Mouse (Mus musculus) hindbrain, postnatal 0 days (tissue): ENCODE measurements around the gene Chordc1. TPM values are rescaled to one million over a fixed set of nuclear protein-coding genes. Genes with fewer than 3 reads are reported as not detected.
"Not testable (repeated sequence)": the region's sequence is repeated elsewhere in the genome, so short reads cannot be mapped to it uniquely, and the experiment has no call there.

Experiments
- ATAC-seq: fragments of 200-750 bp; cut with Nextera tagmentation; 2 replicates; pipeline ENCODE4 v1.8.0; 2017; ENCODE audit warnings: mild to moderate bottlenecking, moderate TSS enrichment, moderate library complexity
- DNase-seq: peaks from one replicate; pipeline ENCODE4 v3.0.0-alpha.2; 2015; ENCODE audit warnings: low spot score
- H3K27ac ChIP-seq: fragments of 300-500 bp; sonication (generic); 2 replicates; pipeline ENCODE4 v1.5.1; 2014; ENCODE audit warnings: mild to moderate bottlenecking
- H3K27me3 ChIP-seq: fragments of 300-500 bp; sonication (generic); 2 replicates; pipeline ENCODE4 v1.6.1; 2014; ENCODE audit warnings: low read length, mixed read lengths; ENCODE audit not compliant: insufficient read depth
- H3K36me3 ChIP-seq: fragments of 300-500 bp; sonication (generic); 2 replicates; pipeline ENCODE4 v1.6.1; 2014; ENCODE audit warnings: low read length, mixed read lengths; ENCODE audit not compliant: insufficient read depth
- H3K4me1 ChIP-seq: fragments of 300-500 bp; sonication (generic); 2 replicates; pipeline ENCODE4 v1.6.1; 2014; ENCODE audit warnings: antibody characterized with exemption, low read length, mixed read lengths; ENCODE audit not compliant: insufficient read depth
- H3K4me2 ChIP-seq: fragments of 300-500 bp; sonication (generic); 2 replicates; pipeline ENCODE4 v1.6.1; 2014; ENCODE audit warnings: low read depth, mild to moderate bottlenecking, low read length, moderate library complexity, mixed read lengths
- H3K4me3 ChIP-seq: fragments of 300-500 bp; sonication (generic); 2 replicates; pipeline ENCODE4 v1.5.1; 2014; ENCODE audit warnings: low read length
- H3K9ac ChIP-seq: fragments of 300-500 bp; sonication (generic); replicated peaks from 2 replicates; pipeline ENCODE4 v1.6.1; 2014; ENCODE audit warnings: mild to moderate bottlenecking, low read length, moderate library complexity, mixed read lengths
- H3K9me3 ChIP-seq: fragments of 300-500 bp; sonication (generic); 2 replicates; pipeline ENCODE4 v1.6.1; 2016; ENCODE audit warnings: low read length, mixed read lengths
- CTCF ChIP-seq: IDR thresholded peaks from 2 replicates; pipeline ENCODE4 v1.5.1; 2016; ENCODE audit warnings: antibody characterized with exemption, control low read depth, low read depth
- WGBS: fragments of 180-500 bp; shearing (Covaris S2); extraction: QIAGEN DNeasy Blood & Tissue Kit; methylation state at CpG from one replicate; pipeline ENCODE4 v1.1.7; 2014; 5-methylcytosine and 5-hydroxymethylcytosine counted together
- polyA plus RNA-seq: library from polyadenylated mRNA; unstranded; fragments of >200 nt; fragmentation: Nextera tagmentation; extraction: Ambion mirVana; gene quantifications from 2 replicates; pipeline ENCODE4 v1.2.1, GENCODE M21; 2015
- total RNA-seq: library from RNA; depleted of rRNA; stranded (reverse); fragments of >200 nt; gene quantifications from 2 replicates; pipeline ENCODE4 v1.2.3, GENCODE M21; 2014; rRNA removed

Gene Chordc1
- total RNA-seq, result 26.3 and 56.4 TPM in 2 replicates
- 58.2 and 60.0 TPM in 2 replicates for polyA plus RNA-seq

GRCm38 (mm10) chr9:18291571-18292429 is at the start of gene Chordc1:
TSS of gene Chordc1 (plus strand) at chr9:18292125.
- Histone ChIP-seq H3K27me3 (no peaks in the 10 kb centered on the region), H3K9me3 (no peaks in the 10 kb centered on the region), H3K4me2 (peak within 1 kb of the TSS; percentile 89), H3K36me3 (no peaks in the 10 kb centered on the region), H3K4me3 (peak within 1 kb of the TSS; percentile 99), H3K9ac (peak within 1 kb of the TSS; percentile 97), H3K27ac (peak within 1 kb of the TSS; percentile 90), H3K4me1 (peaks cover 11% of the 10 kb centered on the region; the same call in 1 of the 2 replicates)
- ATAC-seq (peak; percentile 99), DNase-seq (peak; percentile 99)
- WGBS, result 4% methylated on average over 49 of the region's 49 CpGs
- TF ChIP-seq CTCF, result peak; percentile 53

GRCm38 (mm10) chr9:18275901-18276300 is 16.0 kb upstream of the Chordc1 start:
- H3K9ac ChIP-seq, result no peak overlapping the region
- no peak overlapping the region for H3K4me2 ChIP-seq
- no peak overlapping the region for H3K4me3 ChIP-seq
- H3K9me3 ChIP-seq, result no peaks in the 10 kb centered on the region
- DNase-seq (no peak), ATAC-seq (no peak)
- WGBS, result 89% methylated on average over 1 of the region's 1 CpGs
- no peaks in the 10 kb centered on the region for H3K36me3 ChIP-seq
- no peak overlapping the region for H3K27ac ChIP-seq
- H3K27me3 ChIP-seq, result no peaks in the 10 kb centered on the region
- no peak for TF ChIP-seq CTCF
- H3K4me1 ChIP-seq, result no peaks in the 10 kb centered on the region

GRCm38 (mm10) chr9:18276844-18277243 is 15.1 kb upstream of the Chordc1 start:
- DNase-seq (no peak), ATAC-seq (no peak)
- TF ChIP-seq CTCF, result no peak
- no peaks in the 10 kb centered on the region for H3K9me3 ChIP-seq
- H3K4me2 ChIP-seq, result no peak overlapping the region
- H3K27me3 ChIP-seq, result no peaks in the 10 kb centered on the region
- no peak overlapping the region for H3K27ac ChIP-seq
- no peak overlapping the region for H3K9ac ChIP-seq
- 55% methylated on average over 2 of the region's 2 CpGs for WGBS
- no peaks in the 10 kb centered on the region for H3K4me1 ChIP-seq
- H3K4me3 ChIP-seq, result no peak overlapping the region
- H3K36me3 ChIP-seq, result no peaks in the 10 kb centered on the region

- Histone ChIP-seq H3K27me3 (no peaks in the 10 kb centered on the region), H3K27ac (no peak overlapping the region), H3K4me3 (no peak overlapping the region), H3K36me3 (no peaks in the 10 kb centered on the region), H3K9me3 (no peaks in the 10 kb centered on the region), H3K9ac (no peak overlapping the region), H3K4me2 (no peak overlapping the region), H3K4me1 (no peaks in the 10 kb centered on the region)
- ATAC-seq (peak; percentile 68; the same call in 1 of the 2 replicates), DNase-seq (peak; percentile 79)
- peak; percentile 50 for TF ChIP-seq CTCF
- WGBS, result 37% methylated on average over 1 of the region's 1 CpGs
Measured at GRCm38 (mm10) chr9:18277497-18277896, 14.4 kb upstream of the Chordc1 start.

DNA sequence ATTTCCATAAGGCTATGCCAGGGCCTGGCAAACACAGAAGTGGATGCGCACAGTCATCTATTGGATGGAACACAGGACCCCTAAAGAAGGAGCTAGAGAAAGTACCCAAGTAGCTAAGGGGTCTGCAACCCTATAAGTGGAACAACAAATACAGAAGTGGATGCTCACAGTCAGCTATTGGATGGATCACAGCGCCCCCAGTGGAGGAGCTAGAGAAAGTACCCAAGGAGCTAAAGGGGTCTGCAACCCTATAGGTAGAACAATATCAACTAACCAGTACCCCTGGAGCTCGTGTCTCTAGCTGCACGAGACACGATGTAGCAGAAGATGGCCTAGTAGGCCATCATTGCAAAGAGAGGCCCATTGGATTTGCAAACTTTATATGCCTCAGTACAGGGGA is 13.2 kb upstream of the Chordc1 start:
- peak; percentile 66 for TF ChIP-seq CTCF
- H3K36me3 ChIP-seq, H3K9ac ChIP-seq, ATAC-seq, H3K9me3 ChIP-seq, H3K27me3 ChIP-seq, H3K4me2 ChIP-seq, H3K27ac ChIP-seq, H3K4me3 ChIP-seq, H3K4me1 ChIP-seq, DNase-seq: not testable (repeated sequence)
- WGBS, result 32% methylated on average over 5 of the region's 5 CpGs

DNA sequence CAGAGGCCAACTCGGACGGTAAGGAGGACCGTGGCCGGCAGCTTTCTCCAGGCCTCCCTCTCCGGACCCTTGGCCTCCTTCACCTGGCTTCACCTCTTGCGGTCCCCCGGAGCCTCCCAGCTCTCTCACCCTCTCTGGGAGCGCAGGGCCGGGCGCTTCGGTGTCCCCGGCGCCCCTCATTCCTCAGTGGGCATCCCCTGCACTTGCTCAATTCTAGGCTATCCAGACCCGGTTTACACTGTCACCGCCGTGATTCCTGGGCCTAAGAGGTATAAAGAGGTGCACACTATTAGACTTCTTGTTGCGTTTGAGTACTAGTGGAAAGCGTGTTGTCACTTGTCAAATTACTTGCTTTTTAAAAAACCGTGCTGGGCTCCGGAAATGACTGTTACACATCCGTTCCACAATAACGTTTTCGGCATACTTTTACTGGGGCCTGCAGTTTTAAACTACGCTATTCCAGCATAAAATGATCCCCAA is 558 bp downstream of the Chordc1 start:
- ATAC-seq (peak; percentile 60; the same call in 1 of the 2 replicates), DNase-seq (peak; percentile 6)
- Histone ChIP-seq H3K27me3 (no peaks in the 10 kb centered on the region), H3K36me3 (no peaks in the 10 kb centered on the region), H3K9ac (peak overlapping the region; percentile 97), H3K27ac (peak overlapping the region; percentile 90), H3K9me3 (no peaks in the 10 kb centered on the region), H3K4me3 (peak overlapping the region; percentile 99), H3K4me2 (peak overlapping the region; percentile 89), H3K4me1 (peaks cover 11% of the 10 kb centered on the region; the same call in 1 of the 2 replicates)
- TF ChIP-seq CTCF, result no peak
- WGBS, result 1% methylated on average over 24 of the region's 24 CpGs
